Mouse (Mus musculus) adrenal gland, postnatal 25 days (tissue): ENCODE measurements around the gene Hmcn1. TPM values are rescaled to one million over a fixed set of nuclear protein-coding genes. Genes with fewer than 3 reads are reported as not detected.

Experiments used
- DNase-seq: peaks from one replicate; pipeline ENCODE4 v3.0.0; 2021; ENCODE audit warnings: mixed read lengths
- total RNA-seq: library from RNA; stranded (reverse); gene quantifications from 2 replicates; pipeline ENCODE4 v1.2.3, GENCODE M21; 2021

The Hmcn1 gene
- total RNA-seq, 1 experiment from 2014 or later: 2.6 TPM

DNA sequence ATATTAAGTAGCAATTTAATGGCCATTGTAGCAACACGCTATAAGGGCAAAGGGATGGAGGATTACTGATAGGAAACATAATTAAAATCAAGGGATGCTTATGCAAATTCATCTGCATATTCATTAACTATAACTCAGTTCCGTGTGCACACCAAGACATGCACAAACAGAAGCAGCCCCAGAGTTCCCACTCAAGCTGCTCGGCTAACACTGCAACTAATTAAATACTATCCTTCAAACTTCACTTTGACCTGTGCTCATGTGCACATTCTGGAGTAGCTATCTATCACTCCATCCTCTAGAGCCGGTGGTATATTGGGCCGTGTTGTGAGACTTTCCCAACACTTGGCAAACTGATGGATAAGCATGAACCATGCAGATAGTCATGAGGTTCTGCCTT lies 119.2 kb downstream of the Hmcn1 start:
- DNase-seq: no peak

DNA sequence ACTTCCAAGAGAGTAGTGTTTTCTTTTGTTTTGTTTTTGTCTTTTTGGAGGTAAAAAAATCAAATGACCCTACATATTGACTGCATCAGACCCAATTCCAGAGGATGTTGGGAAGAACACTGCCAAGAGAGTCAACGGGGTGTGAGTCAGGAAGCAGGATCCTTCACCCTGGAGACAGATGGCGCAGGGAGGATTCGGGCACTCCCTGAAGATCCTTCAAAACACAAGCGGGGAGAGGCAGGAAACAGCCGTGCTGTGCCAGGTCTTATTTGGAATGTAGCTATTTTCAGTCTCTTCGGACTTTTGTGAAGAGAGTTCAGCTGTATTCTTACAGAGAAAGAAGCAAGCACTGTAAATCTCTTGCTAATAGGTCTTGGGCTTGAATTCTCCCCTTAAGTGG lies 120.0 kb downstream of the Hmcn1 start:
- DNase-seq: peak; percentile 6

DNA sequence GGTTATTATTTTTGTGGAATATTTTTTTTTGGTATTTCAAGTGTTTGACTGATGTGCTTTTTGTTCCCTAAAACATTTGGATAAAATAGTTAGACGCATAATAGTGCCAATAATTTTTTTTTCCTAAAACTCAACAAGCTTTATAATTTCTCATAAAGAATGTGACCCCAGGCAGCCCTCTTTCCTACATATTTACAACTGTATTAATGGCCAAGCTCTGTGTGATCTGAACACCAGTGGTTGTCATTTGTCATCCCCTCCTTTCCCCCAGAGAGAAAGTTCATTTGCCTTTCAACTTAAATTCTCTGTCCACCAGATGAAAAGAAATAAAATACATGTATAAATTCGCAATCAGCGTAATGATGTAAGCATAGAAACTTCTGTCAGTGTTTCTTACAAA lies 121.1 kb downstream of the Hmcn1 start:
- DNase-seq: no peak

DNA sequence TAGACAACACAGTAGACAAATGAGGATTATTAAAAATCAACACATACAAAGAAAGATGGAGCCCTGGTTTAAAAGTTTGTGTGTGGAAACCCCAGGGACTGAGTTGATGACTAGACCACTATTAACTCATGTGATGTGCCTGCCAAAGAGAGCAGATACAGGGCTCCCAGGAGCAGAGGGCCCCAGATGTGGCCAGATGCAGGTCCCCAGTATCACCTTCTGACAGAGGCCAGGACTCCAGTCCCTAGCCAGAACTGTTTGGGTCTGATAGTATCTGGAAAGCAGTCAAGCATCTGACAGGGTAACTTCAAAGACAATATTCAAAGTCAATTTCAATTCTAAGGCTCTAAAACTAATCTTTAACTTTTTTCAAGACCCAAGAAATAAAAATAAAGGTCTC lies 124.0 kb downstream of the Hmcn1 start:
- DNase-seq: no peak

DNA sequence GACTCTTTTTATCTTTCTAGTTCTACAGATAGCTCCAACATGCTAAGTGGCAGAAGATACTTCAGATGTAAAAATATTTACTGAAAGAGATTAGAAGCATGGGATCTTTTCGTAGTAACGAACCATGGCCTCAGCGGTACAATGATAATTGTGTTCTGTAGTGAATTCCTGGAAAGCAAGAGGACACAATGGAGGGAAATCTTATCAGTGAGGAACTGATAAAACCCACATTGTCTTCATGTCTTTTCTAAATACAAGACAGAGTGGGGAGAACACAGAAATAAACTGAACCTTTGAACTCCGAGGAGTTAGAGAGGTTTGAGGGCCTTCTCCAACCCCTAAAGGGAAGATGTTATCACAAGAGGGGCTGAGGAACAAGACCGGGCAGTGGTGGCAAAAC lies 126.6 kb downstream of the Hmcn1 start:
- DNase-seq: no peak

DNA sequence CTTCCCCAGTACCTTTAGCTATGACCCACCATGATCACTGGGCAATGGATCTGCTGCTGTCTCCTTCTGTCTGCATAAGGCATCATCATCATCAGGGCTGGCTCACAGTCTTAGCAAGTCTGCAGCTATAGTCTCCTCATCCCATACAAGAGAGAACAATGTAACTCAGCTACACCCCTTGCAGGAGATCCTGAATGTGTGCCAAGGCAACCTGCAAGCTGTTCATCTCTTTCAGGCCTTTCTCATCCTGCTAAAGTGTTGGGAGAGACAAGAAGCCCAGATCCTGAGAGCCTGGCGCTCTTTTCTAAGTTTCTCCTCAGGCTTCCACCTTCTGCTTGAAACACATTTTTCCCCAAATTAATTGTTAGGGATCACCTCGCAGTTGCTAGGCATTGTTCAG lies 135.5 kb downstream of the Hmcn1 start:
- DNase-seq: no peak

DNA sequence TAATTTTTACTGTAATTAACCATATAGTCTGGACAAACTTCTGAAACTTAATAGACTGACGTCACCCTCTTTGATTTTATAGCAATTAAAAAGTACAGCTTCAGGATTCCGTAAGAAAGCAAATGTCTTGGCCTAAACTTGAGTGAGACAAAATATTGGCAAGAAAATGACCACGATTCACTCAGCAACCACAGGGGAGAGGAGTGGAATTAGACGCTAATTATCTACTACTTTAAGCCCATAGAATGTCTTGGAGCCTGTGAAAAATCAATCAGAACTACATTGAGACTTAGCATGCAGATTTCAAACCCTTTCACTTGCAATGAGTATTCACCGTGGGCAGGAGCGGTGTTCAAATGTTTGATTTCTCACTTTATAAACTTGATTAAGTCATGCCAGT lies 159.8 kb downstream of the Hmcn1 start:
- DNase-seq: no peak

DNA sequence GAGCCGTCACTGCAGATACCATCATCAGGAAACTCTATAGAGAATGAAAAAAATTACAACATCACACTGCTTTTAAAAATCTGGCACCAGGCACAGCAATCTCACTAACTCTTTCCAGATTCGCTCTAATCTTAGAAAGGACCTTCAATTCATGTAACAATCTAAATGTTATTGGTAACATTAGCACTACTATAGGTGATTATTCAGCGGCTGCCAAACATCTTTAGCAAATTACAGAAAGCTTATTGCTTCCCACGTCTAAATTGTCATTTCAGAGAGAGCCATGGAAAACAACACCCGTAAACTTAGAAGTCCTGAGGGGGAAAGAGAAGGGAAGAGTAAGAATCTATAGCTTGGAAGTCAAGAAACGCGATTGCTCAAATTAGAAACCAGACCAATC lies 163.4 kb downstream of the Hmcn1 start:
- no peak for DNase-seq

DNA sequence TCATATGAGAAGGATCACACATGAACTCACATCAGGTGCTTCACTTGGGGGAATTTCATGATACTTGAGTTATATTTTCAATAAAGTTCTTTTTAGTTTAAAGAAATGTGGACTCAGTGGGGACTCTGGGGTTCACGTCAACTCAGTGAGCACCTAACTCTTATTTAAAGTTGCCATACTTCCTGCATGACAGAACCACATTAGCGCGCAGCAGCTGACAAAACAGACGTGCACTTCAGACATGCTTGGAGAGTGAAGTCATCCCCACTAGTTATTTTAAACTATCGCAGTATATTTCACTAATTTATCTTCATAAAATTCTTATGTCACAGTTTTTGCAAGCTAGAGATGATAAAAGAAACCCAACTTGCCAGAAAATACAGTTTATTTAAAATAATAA lies 166.1 kb downstream of the Hmcn1 start:
- no peak for DNase-seq

DNA sequence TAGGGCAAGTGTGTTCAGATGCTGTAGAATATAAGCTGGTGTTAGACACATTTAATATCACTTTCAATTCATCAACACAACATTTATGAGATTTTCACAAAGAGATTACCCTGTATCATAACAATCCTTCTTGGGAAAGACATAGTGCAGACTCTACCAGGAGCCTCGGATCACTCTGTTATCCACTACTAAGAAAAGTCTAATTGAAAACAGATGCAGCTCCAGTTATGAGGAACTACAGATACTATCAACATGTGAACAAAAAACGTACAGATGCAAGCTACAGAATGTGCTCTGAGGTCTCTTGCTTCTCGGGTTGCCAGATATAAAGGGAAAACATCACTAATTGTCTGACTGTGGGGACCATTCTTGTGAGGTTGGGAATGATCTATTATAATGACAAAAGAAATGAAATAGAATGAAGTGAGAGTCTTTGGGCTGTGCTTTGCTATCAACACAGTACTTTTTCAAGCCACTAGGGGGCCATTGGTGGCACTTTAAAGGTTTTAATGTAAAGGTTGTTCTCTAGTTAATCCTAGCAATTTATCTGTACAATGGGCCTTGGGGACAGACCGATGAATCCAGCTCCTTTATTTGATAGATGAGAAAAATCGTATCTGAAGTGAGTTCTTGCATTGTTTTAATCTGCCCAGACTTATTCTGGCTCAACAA lies 168.8 kb downstream of the Hmcn1 start:
- DNase-seq: no peak

DNA sequence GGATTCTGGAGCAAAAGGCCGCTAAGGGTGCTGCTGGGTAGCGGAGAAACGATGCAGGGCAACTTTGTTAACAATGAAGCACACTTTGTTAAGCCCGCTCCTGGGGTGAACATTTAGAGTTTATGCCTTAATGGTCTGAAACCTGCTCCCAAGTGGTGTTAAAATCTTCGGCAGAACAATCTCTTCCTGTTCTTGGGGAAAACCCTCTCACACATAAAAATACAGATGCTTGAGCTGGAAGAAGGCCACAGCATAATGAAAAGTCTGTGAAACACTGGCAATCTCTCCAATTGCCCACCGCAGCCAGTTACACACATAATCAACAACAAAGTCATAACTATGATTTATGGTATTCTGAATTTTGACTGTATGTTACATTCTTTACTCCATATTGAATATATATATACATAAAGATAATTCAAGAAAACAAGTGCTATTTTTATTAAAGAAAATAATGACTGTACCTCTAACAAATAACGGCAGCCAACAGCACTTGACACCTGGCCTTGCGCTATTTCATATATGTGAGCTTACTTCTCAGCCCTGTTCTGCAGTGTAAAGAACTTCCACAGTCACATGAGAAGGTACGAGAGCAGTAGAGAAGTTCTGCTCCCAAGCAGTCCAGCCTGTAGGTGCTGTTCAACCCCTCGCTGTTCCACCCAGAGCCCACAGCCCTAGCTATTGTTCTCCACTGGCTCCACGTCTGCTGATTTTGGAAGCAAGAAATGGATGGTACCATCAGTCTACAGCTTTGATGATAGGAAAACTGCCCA lies 177.0 kb downstream of the Hmcn1 start:
- DNase-seq: no peak

DNA sequence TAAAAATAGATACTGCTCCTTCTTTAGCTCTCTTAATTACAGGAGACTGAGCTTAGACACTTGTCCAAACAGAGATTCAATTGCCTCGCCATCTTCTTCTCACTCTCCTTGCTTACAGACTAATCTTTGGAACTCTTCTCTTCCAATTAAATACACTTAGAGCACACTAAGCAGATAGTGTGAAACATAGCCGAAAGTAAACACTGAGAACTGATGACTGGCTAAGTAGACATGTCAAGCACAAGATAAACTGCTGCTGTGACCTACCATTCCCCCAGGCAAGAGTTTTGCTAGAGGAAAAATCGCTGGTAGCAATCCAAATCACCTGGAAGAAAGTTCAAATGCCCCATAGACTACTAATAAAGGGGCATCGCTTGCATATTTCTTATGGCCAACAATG lies 178.3 kb downstream of the Hmcn1 start:
- no peak for DNase-seq

DNA sequence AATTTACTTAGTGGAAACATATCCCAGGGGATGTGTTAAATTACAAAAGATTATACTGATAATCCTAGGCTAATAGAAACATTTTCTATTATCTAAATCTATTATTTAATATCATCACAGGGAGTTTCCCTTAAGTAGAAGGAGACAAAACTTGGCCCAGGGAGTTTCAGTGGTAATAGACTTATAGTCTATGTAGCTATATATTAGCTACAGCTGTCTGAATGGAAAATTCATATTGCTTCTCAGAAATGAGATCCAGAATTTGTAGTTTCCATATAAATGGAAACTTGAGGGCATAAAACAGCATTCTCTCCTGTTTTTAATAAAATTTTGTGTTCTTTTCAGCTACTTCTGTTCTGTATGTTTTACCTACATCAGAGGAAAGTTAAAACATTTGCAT lies 179.9 kb downstream of the Hmcn1 start:
- DNase-seq: no peak

DNA sequence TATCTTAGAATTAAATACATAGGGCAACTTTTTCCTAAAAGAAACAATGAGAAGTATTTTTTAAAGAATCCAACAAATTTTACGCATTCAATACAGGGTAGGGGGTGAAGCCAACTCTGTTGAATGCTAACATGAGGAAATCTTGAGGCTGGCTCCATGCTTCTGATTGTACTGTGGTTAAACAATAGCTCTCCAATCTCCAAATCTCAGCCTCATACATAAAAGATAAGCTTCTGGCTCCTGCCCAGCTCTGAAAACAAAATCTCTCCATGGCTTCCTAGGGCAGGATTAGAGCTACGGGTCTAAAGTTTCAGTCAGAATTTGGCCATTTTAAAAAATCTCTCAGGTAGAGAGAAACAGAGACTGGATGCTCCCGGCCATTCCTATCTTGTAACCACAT lies 186.4 kb downstream of the Hmcn1 start:
- no peak for DNase-seq

DNA sequence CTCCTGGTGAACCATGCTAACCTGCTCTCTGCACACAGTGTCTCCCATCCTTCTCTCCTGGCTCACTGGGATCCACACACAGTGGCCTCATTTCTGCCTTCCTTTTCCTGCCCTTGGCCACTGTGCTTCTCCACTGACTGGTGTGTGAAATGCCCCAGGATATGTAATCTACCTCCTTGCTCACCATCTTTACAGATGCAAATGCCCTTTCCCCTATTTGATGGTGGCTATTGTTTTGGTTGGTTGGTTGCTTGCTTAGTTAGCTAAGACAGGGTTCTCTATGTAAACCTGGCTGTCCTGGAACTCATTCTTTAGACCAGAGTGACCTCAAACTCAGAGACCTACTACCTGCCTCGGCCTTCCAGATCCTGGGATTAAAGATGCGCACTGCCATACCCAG lies 187.8 kb downstream of the Hmcn1 start:
- no peak for DNase-seq

DNA sequence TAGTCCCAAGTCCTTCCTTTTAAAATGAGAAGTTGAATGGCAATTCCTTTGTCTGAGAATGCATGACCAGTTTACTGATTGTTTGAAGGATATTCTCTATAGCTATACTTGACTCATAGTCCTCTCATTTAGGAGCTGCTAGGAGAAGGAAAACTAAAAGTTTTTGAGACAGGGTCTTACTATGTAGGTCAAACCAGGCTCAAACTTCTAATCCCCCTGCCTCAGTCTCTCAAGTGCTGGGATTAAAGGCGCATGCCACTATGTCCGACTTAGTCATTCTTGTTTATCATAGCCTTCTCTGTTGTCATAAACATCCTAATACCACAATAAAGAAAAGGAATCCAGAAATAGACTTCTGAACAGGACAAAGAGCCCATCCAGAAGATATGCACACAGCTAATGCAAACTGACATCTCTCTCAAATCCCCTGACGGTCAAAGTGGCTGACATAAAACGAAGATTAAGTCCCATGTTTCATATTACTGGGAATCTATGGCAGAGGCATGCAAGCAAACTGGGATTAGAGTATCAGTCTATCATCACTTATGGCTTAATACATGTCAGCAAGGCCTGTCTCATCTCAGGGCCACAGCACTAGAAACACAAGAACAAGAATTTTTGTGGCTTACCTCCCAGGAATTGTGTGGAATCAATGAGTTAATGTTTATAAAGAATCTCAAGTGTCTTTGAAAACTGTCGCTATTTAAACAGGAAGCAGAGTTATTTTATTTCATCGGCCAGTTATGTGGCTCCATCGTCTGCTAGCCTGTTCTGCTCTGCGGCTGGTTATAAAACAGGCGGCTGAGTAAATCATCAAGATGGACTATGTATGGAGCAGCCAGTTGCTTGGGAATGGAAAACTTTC lies 188.8 kb downstream of the Hmcn1 start:
- DNase-seq: no peak

DNA sequence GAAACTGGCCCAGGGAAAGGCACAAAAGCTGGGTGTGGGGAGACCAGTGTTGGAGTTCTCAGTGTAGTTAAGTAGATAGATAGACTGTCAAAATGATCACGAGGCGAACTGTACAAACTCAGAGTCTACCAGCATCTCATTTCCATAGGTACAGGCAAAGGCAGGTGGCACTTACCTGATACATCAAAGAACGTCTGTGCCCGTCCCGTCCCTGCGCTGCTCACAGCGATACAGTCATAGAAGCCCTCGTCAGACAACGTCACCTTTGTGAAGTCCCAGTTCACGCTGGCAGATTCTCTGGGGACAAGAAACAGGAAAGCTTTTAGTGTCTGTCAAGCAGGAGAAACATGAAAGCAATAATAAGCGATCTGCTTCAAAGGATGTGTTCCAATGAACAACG lies 190.6 kb downstream of the Hmcn1 start:
- DNase-seq: no peak

DNA sequence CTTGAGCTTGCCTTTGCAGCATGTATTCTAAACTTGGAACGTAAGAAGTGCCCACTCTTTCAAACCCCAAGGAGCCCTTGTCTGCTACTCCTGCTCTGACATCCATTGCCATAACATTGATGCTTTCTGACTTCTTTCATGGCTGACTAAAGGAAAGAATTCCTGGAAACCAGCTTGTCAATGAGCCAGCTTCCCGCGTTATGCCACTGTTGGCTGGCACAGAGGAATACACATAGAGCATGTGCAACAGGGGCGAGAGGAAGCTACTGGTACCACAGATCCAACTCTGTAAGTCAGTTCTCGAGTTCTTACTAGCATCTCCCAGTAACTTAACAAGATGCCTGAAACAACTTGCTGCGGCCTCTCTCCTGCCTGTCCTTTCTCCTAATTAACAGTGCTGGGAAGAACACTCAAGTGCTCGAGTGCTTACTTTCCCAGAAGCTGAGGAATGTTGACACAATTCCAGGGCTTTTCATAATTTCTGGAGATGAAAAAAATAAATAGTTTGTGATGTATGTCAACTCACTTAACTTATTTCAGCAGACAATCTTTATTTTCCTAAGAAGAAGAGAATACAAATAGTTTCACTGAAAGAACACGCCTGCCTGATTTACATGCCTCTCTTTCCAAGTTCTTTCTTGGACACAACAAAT lies 192.5 kb downstream of the Hmcn1 start:
- no peak for DNase-seq

DNA sequence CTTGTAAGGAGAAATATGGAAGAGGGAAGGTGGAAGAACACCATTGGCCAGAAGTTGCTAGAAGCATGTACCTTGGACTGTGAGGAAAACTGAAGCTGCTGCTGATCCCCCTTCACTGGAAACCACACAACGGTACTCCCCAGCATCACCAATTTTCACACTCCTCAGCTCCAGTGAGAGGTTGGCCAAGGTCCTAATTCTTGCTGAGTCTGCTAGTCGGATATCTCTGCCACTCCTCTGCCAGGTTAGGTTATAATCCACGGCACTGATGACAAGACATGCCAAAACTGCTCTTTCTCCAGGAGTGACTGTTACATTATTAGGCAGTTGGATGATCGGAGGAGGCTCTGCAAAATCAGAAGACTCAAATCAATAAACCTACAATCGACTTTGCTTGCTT lies 194.6 kb downstream of the Hmcn1 start:
- DNase-seq: no peak

DNA sequence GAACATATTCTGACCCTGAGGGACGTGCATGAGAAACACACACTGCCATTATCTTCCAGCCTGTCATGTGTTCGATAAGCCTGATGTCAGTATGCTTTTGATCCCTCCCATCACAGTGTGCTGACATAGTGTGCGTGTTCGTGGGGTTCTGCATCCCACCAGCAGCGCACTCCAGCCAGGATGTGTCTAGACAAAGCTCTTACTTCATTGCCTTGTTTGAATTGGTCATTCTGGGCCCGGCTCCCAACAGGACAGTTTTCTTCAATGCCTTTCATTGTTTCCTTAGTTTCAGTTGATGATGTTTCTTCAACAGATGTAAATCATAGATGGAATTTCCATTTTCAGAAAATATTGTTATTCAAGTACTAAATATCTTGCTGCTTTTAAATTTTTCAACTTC lies 206.5 kb downstream of the Hmcn1 start:
- no peak for DNase-seq

DNA sequence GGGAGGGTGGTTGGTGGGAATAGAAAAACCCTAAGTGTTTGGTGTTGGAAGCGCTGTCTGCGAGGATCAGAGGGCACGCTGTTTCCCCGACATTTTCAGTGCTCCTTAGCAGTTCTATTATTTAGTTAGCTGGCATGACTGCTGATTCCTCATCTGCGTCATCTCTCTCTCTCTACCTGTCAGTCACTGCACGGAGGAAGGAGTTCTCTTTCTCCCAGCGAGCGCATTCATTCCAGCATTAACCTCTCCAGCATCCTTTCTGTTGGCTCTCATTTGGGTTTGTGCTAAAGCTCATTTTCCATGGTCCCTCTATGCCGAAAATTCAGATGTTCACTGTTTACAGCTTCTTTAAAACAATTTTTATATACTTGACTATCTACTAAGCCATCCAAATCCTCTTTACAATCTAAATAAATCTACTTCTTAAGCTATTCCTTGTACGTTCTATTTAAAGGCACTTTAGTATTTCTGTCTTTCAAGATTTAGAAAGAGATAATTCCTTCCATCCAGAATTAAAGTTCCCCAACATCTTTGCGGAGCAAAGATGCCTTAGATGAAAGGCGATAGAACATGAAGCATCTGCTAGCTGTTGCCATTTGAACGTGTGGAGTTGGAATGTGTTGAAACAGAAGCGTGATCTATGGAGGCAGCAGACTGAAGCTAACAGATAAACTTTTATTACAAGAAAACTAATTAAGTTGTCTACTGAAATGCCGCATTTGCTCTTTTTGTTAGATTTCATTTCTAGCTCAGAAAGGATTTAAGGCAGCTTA lies 210.0 kb downstream of the Hmcn1 start:
- no peak for DNase-seq

DNA sequence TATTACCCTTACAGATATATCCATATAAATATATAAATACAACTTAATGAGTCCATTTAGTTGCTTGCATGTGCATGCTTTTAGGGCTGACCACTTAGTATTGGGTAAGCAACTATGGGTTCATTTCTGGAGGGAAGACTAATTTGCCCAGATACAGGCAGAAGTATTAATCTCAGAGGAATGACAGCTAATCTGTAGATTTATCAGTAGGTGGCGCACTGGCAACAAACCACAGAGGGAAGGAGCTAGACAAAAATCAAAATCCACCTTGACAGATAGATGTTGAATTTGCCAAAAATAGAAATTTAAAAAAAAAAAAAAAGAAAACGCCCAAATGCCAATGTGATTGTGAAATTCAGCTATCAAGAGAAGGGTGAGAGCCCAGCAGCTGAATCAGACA lies 213.3 kb downstream of the Hmcn1 start:
- DNase-seq: no peak
